Mouse (Mus musculus) B cell, adult 2 months (primary cell): ENCODE measurements around the gene Ugt1a5.
"Not testable (repeated sequence)": the region's sequence is repeated elsewhere in the genome, so short reads cannot be mapped to it uniquely, and the experiment has no call there.

Source experiments
- DNase-seq, 2 experiments: peaks; one replicate each; pipeline ENCODE4 v3.0.0; 2022

Gene Ugt1a5

DNA sequence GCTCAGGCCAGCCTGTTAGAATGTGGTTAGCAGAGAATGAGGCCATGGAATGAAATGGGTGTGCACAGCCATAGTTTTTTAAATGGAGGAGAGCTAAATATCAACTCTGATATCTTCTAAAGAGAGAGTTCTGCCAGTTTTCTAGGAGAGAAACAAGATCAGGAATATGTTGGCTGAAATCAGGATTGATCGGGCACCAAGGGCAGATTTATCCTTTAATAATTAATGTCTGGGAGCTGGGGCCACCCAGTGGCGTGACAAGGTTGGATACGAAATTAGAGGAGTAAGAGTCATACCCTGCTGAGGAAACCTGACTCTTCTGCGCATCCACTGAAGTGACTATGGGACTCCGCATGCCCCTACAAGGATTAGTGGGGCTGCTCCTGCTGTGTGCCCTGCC is at the start of gene Ugt1a5:
Gene Ugt1a5, plus strand, starts transcription at position 302 of the 400 bp plus-strand sequence.
- no peak for DNase-seq

- not testable (repeated sequence) for DNase-seq
Observed at GRCm38 (mm10) chr1:88120550-88120949, 45.3 kb upstream of the Ugt1a5 start.

GRCm38 (mm10) chr1:88121521-88121920 is 44.3 kb upstream of the Ugt1a5 start:
- DNase-seq: not testable (repeated sequence)

GRCm38 (mm10) chr1:88125827-88126360 is 39.9 kb upstream of the Ugt1a5 start:
- DNase-seq: not testable (repeated sequence)

DNA sequence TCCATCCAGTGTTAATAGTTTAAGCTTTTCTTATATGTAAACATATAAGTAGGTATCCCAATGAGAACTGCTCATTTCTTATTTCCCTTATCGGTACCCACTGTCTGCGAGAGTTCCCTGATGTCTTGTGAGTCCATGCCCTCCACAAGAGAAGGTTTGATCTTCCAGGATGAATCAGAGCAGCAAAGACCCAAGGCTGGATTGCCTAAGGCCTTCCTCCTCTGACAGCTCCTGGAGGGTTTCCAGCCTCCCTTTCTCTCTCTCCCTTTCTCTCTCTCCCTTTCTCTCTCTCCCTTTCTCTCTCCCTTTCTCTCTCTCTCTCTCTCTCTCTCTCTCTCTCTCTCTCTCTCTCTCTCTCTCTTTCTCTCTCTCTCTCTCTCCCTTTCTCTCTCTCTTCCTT is 36.7 kb upstream of the Ugt1a5 start:
- DNase-seq: not testable (repeated sequence)

- not testable (repeated sequence) for DNase-seq
Observed at GRCm38 (mm10) chr1:88130223-88130622, 35.6 kb upstream of the Ugt1a5 start.

DNA sequence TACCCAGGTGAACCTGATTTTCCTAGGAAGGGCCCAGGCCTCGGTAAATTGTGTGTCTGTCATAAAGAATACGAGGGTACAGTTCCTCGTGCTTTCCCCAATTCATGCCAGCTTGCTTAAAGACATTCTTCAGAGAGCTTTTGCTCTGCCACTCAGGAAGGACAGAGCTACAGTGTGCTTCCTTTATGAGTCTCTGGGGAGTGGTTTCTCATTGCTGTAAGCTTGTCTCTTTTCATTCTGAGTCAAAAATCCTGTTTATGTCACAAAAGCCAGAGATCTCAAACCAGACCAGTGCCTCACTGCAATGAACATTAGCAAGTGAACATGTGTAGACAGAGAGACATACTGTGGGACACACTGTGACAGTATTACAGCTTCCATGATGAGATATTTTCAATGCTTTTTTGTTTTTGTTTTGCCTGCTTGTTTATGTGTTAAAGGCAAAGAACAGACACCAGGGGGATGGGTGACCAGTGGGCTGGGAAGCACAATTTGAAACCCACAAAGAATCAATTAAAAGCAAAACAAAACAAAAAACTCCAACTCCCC is 31.8 kb upstream of the Ugt1a5 start:
- DNase-seq: no peak

DNA sequence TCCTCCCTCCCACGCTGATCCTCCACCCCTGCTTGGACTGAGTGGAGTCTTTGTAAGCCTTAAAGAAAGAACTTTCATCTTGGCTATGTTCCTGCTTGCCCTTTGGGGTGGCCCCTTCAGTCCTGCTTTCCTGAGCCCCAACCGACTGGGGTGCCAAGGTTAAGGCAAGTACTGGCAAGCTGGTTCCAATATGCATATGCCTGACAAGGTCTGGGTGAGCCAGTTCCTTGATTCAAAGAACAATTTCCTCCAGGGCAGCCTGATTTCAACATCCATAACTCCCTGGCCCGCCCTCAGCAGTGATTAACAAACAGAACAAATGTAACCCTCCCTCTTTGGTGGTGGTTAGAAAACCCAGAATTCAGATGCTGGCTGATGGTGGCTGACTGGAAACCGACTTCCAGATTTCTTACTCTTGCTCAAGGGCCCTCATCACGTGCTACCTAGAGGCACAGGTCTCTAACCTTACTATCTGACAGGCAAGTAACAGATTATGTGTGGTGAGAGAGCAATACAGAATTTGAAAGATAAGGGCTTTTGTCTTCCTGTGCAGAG is 31.3 kb upstream of the Ugt1a5 start, which contains the start of gene Ugt1a6a:
Gene Ugt1a6a, plus strand, starts transcription at position 353 of the 555 bp plus-strand sequence.
- DNase-seq: not testable (repeated sequence)

DNA sequence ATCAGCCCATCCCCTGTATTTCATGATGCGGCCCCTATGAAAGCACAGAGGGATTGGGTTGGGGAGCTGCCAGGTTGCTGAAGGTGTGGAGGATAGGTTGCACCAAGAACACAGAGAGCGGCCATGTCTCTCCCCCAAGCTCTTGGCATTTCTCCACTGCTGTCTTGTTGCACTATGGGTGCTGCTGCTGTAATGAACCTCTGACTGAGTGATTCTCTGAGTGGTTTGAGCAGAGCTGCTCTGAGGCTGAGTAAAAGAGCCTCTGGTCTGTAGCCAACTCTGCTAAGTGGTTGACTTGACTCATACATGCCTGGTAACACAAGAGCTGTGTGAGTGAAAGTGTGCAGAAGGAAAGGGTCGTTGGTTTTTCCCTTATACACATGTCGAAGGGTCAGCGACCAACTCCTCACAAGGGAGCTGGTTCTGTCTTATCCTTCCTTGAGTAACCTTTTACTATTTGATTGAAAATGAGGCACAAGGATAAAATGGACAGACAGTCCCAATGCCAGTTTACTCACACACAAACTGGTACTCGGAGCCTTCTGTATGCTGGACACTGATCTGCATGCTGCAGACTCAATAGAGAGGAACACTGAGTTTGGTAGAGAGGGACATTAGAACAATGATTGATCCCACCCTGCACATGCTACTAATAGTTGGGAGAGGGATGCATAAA is 30.4 kb upstream of the Ugt1a5 start:
- not testable (repeated sequence) for DNase-seq

DNA sequence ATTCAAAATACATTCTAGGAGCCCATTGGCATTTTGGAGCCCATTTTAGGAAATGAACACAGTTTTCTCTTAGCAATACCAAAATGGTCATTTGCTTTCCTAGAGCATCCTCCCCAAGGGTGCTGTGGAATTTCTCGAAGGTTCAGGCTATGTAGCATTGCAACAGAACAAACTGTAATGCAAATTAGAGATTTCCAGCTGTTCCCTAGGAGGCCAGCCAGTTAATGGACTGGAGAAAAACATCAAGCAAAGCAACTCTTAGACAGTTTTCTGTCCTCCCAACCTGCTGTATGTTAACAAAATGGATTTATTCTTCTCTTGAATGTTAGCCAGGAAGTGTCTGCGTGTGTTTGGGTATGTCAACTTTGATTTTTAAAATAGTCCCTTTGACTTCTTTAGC is 29.2 kb upstream of the Ugt1a5 start:
- no peak for DNase-seq

DNA sequence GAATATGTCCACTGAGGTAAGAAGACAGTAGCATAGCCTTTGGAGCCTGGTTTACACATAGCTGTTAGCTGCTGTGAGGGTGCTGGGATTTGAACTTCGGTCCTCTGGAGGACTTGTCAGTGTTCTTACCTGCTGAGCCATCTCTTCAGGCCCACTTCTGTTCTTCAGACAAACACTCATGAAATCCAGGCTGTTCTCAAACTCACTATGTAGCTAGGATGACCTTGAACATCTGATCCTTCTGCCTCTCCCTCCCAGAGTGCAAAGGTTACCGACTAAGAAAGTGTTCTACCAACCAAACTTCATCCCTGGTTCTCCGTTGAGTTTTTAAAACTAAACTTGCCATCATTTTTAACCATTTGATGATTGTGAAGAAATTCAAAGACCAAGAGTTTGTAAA is 28.5 kb upstream of the Ugt1a5 start:
- no peak for DNase-seq

DNA sequence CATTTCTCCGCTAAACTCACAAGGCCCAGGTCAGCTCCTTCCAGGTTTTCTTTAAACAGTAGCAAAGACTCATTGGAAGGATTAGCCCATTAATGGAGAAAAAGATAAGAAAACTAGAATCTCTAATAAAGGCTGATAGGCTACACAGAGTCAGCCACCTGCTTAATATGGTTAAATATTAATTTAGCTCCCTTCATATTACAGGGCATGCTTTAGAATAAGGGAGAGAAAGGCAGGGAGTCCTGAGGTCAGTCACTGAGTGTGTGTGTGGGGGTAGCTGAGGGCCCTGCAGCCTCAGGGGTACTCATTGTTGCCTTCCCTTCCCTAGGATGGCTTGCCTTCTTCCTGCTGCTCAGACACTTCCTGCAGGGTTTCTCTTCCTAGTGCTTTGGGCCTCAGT is 27.7 kb upstream of the Ugt1a5 start:
- no peak for DNase-seq

- not testable (repeated sequence) for DNase-seq
Observed at GRCm38 (mm10) chr1:88140492-88140891, 25.3 kb upstream of the Ugt1a5 start.

GRCm38 (mm10) chr1:88143966-88144675 is 21.7 kb upstream of the Ugt1a5 start:
- peak; percentile 62 to 64 for DNase-seq

GRCm38 (mm10) chr1:88145278-88145677 is 20.5 kb upstream of the Ugt1a5 start:
- DNase-seq: peak in 1 of 2 experiments; percentile 3

DNA sequence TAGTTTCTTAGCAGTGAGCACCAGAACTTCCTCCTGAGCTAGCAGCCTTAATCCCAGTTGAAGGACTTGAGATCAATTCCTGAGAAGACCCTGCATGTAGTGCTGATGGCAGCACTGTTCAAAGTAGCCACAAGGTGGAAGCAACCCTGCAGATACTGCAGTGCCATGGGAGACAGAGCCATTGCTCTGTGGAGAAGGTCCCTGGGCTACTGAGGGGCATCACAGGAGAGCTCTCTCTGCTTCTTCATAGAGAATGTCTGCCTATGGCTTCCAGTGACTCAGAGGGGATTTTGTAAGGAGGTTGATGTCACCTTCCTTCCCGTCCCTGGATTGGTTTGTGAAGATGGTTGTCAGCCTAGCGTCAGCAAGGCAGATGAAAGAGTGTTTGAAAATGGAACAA is 15.7 kb upstream of the Ugt1a5 start:
- DNase-seq: not testable (repeated sequence)

DNA sequence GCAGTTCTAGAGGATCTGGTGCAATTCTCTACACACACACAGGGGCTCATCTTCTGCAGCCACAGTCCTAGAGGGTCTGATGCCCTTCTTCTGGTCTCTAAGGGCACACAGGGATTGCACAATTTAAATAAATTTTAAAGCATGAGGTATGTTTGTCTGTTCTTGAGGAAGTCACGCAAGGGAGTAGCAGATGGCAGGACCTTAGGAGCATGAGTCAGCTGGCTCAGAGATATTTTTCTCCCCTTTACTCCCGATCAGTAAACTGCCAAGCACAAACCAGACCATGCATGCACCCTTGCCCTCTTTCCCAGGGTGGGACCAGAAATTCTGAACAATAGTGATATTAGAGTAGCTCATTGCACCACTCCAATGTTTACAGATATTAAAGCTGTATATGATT is 7.4 kb upstream of the Ugt1a5 start:
- no peak for DNase-seq

- DNase-seq: not testable (repeated sequence)
Observed at GRCm38 (mm10) chr1:88172190-88172589, 6.4 kb downstream of the Ugt1a5 start.

- no peak for DNase-seq
Observed at GRCm38 (mm10) chr1:88179657-88180056, 13.8 kb downstream of the Ugt1a5 start.

- no peak for DNase-seq
Observed at GRCm38 (mm10) chr1:88186325-88186935, 20.6 kb downstream of the Ugt1a5 start.

DNA sequence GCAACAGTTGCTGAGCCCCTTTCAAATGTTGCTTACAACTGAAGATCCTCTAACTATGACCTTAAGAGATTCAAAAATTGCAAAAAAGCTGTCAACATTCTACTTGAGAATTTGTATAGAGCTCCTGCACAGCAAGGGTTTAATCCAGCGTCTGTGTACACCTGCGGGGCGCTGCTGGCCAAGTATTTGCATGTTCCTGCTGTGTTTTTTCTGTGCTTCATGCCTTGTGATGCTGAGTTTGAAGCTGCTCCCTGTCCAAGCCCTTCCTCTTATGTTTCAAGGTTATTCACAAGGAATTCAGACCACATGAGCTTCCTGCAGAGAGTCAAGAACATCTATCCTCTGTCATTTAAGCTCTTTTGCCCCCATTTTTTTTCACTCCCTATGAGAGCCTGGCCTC is 26.3 kb downstream of the Ugt1a5 start:
- no peak for DNase-seq

DNA sequence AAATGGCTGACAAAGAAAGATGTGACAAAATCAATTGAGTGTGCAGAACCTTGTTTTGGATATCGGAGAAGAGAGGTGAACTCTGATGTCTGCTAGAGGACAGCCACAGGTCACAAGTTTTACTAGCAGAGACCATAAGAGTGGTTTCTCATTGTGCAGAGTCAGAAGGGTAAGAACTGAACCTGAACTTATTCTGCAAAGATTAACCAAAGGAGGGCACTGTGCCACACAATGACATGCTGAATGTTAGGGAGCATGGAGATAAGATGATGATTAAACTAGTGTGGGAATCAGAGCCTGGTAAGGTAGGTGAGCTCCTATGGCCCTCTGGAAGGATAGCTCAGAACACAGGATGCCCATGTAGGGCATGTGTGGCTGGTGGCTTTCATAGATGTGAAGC is 29.9 kb downstream of the Ugt1a5 start:
- DNase-seq: no peak

- DNase-seq: no peak
Observed at GRCm38 (mm10) chr1:88197443-88197842, 31.6 kb downstream of the Ugt1a5 start.
